Comparison of ENCODE assay signal across 11 mouse cellular contexts in genomic region chr2:164435216-164436090, GRCm38 (mm10). TPM values are rescaled to one million over a fixed set of nuclear protein-coding genes. Genes with fewer than 3 reads are reported as not detected.
DNase-seq lines count a peak whose midpoint lies in the region; ATAC-seq and TF ChIP-seq lines count a peak whose summit lies in the region.
"Had no signal": no experiment of that assay in that cellular context is flagged by ENCODE, and none has a peak within 500 bp of the region (broad histone marks: within the 10 kb centered on the region; RNA-seq: fewer than 3 reads in every experiment).

No protein-coding gene starts in this region.

- H3K4me3 ChIP-seq in heart, embryonic 11.5 days (ENCODE audit: low read depth, low read length), result no peak overlapping the region
- H3K4me3 ChIP-seq in ES-Bruce4 (ENCODE audit: low read depth, low read length), result no peak overlapping the region
- H3K4me3 ChIP-seq in intestine, embryonic 16.5 days (ENCODE audit: low read length), result no peak overlapping the region
- no peak overlapping the region for H3K4me3 ChIP-seq in lung, postnatal 0 days (ENCODE audit: low read depth, low read length)
- no peak overlapping the region for H3K4me3 ChIP-seq in midbrain, embryonic 16.5 days (ENCODE audit: low read depth, low read length)

- no peak for DNase-seq in heart, postnatal 14 days
- DNase-seq in lung, postnatal 0 days (ENCODE audit: low spot score), result peak; percentile 58
- DNase-seq in urinary bladder, postnatal 4 days (ENCODE audit: low spot score in 2 of 2), result no peak
- DNase-seq in embryo, embryonic 11 days, result no peak
- DNase-seq: right cerebral cortex, postnatal 14 days had no signal

- no peaks in the 10 kb centered on the region for H3K9me3 ChIP-seq in heart, embryonic 11.5 days (replicated peaks; ENCODE audit: control insufficient read depth, low read length)
- no peaks in the 10 kb centered on the region for H3K9me3 ChIP-seq in ES-Bruce4 (replicated peaks; ENCODE audit: control insufficient read depth, insufficient read depth, low read length, poor library complexity, severe bottlenecking)
- no peaks in the 10 kb centered on the region for H3K9me3 ChIP-seq in intestine, embryonic 16.5 days (ENCODE audit: control insufficient read depth, low read length)
- no peaks in the 10 kb centered on the region for H3K9me3 ChIP-seq in lung, postnatal 0 days (ENCODE audit: low read length)
- H3K9me3 ChIP-seq in midbrain, embryonic 16.5 days (replicated peaks; ENCODE audit: control insufficient read depth, low read length, poor library complexity, severe bottlenecking), result no peaks in the 10 kb centered on the region

- no peak overlapping the region for H3K27ac ChIP-seq in heart, embryonic 11.5 days (ENCODE audit: low read depth, low read length)
- 0 out of 2 replicates have a peak overlapping the region, but pooled peaks have one; percentile 34 for H3K27ac ChIP-seq in ES-Bruce4 (ENCODE audit: insufficient read depth, low read length)
- peak overlapping the region; percentile 95 for H3K27ac ChIP-seq in intestine, embryonic 16.5 days (ENCODE audit: low read length)
- peak overlapping the region; percentile 16; the same call in 1 of the 2 replicates for H3K27ac ChIP-seq in lung, postnatal 0 days (ENCODE audit: low read length)
- no peak overlapping the region for H3K27ac ChIP-seq in midbrain, embryonic 16.5 days (ENCODE audit: low read length)
- H3K27ac ChIP-seq: macrophage had no signal

- no peak overlapping the region for H3K9ac ChIP-seq in heart, embryonic 11.5 days (ENCODE audit: low read depth, low read length)
- H3K9ac ChIP-seq in ES-Bruce4 (ENCODE audit: low read depth, poor library complexity, severe bottlenecking), result no peak overlapping the region
- H3K9ac ChIP-seq in intestine, embryonic 16.5 days (ENCODE audit: low read depth, low read length), result peak overlapping the region; percentile 63; the same call in 1 of the 2 replicates
- H3K9ac ChIP-seq in lung, postnatal 0 days (replicated peaks; ENCODE audit: low read depth), result no peak overlapping the region
- no peak overlapping the region for H3K9ac ChIP-seq in midbrain, embryonic 16.5 days (ENCODE audit: low read depth, low read length)

- no peaks in the 10 kb centered on the region for H3K36me3 ChIP-seq in heart, embryonic 11.5 days (ENCODE audit: control insufficient read depth, insufficient read depth, low read length)
- no peaks in the 10 kb centered on the region for H3K36me3 ChIP-seq in ES-Bruce4 (ENCODE audit: control insufficient read depth, insufficient read depth, low read length, poor library complexity, severe bottlenecking)
- H3K36me3 ChIP-seq in intestine, embryonic 16.5 days (ENCODE audit: control insufficient read depth, insufficient read depth, low read length), result no peaks in the 10 kb centered on the region
- H3K36me3 ChIP-seq in lung, postnatal 0 days (ENCODE audit: insufficient read depth, low read length), result no peaks in the 10 kb centered on the region
- no peaks in the 10 kb centered on the region for H3K36me3 ChIP-seq in midbrain, embryonic 16.5 days (ENCODE audit: control insufficient read depth, insufficient read depth, low read length)

- intact Hi-C loops in heart, postnatal 14 days (cut with DNase I), result no loop called here

- peak overlapping the region; percentile 14; the same call in 1 of the 2 replicates for H3K4me2 ChIP-seq in heart, embryonic 11.5 days
- peak overlapping the region; percentile 59 for H3K4me2 ChIP-seq in intestine, embryonic 16.5 days (ENCODE audit: low read depth, low read length)
- H3K4me2 ChIP-seq in lung, postnatal 0 days (replicated peaks; ENCODE audit: low read depth, low read length), result peak overlapping the region; percentile 28; the same call in 1 of the 2 replicates
- H3K4me2 ChIP-seq in midbrain, embryonic 16.5 days (ENCODE audit: low read length), result no peak overlapping the region

- TF ChIP-seq CTCF in ES-Bruce4 (IDR thresholded peaks at IDR 0.05; ENCODE audit: low read depth, low read length), result no peak
- TF ChIP-seq CTCF in lung, postnatal 0 days (IDR thresholded peaks at IDR 0.05), result no peak

- H3K4me1 ChIP-seq in heart, embryonic 11.5 days (ENCODE audit: control insufficient read depth, insufficient read depth, low read length), result peaks cover 62% of the 10 kb centered on the region
- H3K4me1 ChIP-seq in ES-Bruce4 (ENCODE audit: control insufficient read depth, insufficient read depth, low read length), result peaks cover 28% of the 10 kb centered on the region
- H3K4me1 ChIP-seq in intestine, embryonic 16.5 days (ENCODE audit: control insufficient read depth, insufficient read depth, low read length), result peaks cover 78% of the 10 kb centered on the region
- H3K4me1 ChIP-seq in lung, postnatal 0 days (ENCODE audit: insufficient read depth, low read depth, low read length), result peaks cover 59% of the 10 kb centered on the region
- no peaks in the 10 kb centered on the region for H3K4me1 ChIP-seq in midbrain, embryonic 16.5 days (ENCODE audit: control insufficient read depth, insufficient read depth, low read length)

- no peaks in the 10 kb centered on the region for H3K27me3 ChIP-seq in heart, embryonic 11.5 days (ENCODE audit: control insufficient read depth, insufficient read depth, low read length)
- no peaks in the 10 kb centered on the region for H3K27me3 ChIP-seq in ES-Bruce4 (ENCODE audit: control insufficient read depth, insufficient read depth, low read length, poor library complexity, severe bottlenecking)
- H3K27me3 ChIP-seq in intestine, embryonic 16.5 days (replicated peaks; ENCODE audit: control insufficient read depth, insufficient read depth, low read length), result no peaks in the 10 kb centered on the region
- no peaks in the 10 kb centered on the region for H3K27me3 ChIP-seq in lung, postnatal 0 days (replicated peaks; ENCODE audit: insufficient read depth, low read length)
- H3K27me3 ChIP-seq in midbrain, embryonic 16.5 days (ENCODE audit: control insufficient read depth, insufficient read depth, low read depth, low read length), result no peaks in the 10 kb centered on the region

- WGBS in heart, embryonic 11.5 days (ENCODE audit: insufficient replicate concordance), result 30% methylated on average over 5 of the region's 5 CpGs
- WGBS in intestine, embryonic 16.5 days, result 25% methylated on average over 5 of the region's 5 CpGs
- WGBS in lung, postnatal 0 days, result 27% methylated on average over 5 of the region's 5 CpGs
- whole genome bisulfite sequencing in midbrain, embryonic 16.5 days, result 60% methylated on average over 5 of the region's 5 CpGs

- no peak for ATAC-seq in heart, embryonic 11.5 days (replicated peaks; ENCODE audit: insufficient number of reproducible peaks, low FRiP score, low TSS enrichment)
- ATAC-seq in intestine, embryonic 16.5 days, result no peak
- ATAC-seq in lung, postnatal 0 days, result peak; percentile 7; the same call in 1 of the 2 replicates
- ATAC-seq in midbrain, embryonic 16.5 days, result no peak

- no peak for TF ChIP-seq POLR2A in ES-Bruce4 (IDR thresholded peaks at IDR 0.05; ENCODE audit: insufficient read depth, low read length)

- no peak for TF ChIP-seq EP300 in ES-Bruce4 (IDR thresholded peaks at IDR 0.05; ENCODE audit: insufficient read depth, low read depth, low read length)
- TF ChIP-seq EP300 in lung, postnatal 0 days (IDR thresholded peaks at IDR 0.05), result no peak

RNA-seq across cellular contexts. Expression of gene Sdc4, which starts 8.2 kb away (rescaled TPM):
- 33.9 and 34.6 TPM in 2 replicates for polyA plus RNA-seq in heart, embryonic 11.5 days (2014; fragmentation: Nextera tagmentation; extraction: Ambion mirVana)
- 10 to 100 TPM; 20.0 to 27.0 TPM for total RNA-seq in heart, postnatal 14 days (2021)
- polyA plus RNA-seq in ES-Bruce4 (2011; ENCODE audit: insufficient read depth, insufficient read length, low read depth, missing spikeins), result 212 and 213 TPM in 2 replicates
- polyA plus RNA-seq in intestine, embryonic 16.5 days (2015; fragmentation: Nextera tagmentation; extraction: Ambion mirVana), result 130 and 138 TPM in 2 replicates
- 217 and 289 TPM in 2 replicates for polyA plus RNA-seq in lung, postnatal 0 days (2015; fragmentation: Nextera tagmentation; extraction: Ambion mirVana)
- 6.3 and 8.7 TPM in 2 replicates for polyA plus RNA-seq in midbrain, embryonic 16.5 days (2015; fragmentation: Nextera tagmentation; extraction: Ambion mirVana)

RNA-seq across cellular contexts. Expression of gene Sys1, which starts 21.3 kb away (rescaled TPM):
- polyA plus RNA-seq in heart, embryonic 11.5 days (2014; fragmentation: Nextera tagmentation; extraction: Ambion mirVana), result 37.0 and 42.3 TPM in 2 replicates
- 10 to 100 TPM; 21.2 to 21.9 TPM for total RNA-seq in heart, postnatal 14 days (2021)
- 13.3 and 19.8 TPM in 2 replicates for polyA plus RNA-seq in ES-Bruce4 (2011; ENCODE audit: insufficient read depth, insufficient read length, low read depth, missing spikeins)
- polyA plus RNA-seq in intestine, embryonic 16.5 days (2015; fragmentation: Nextera tagmentation; extraction: Ambion mirVana), result 54.0 and 56.4 TPM in 2 replicates
- 63.5 and 66.2 TPM in 2 replicates for polyA plus RNA-seq in lung, postnatal 0 days (2015; fragmentation: Nextera tagmentation; extraction: Ambion mirVana)
- 86.7 and 90.0 TPM in 2 replicates for polyA plus RNA-seq in midbrain, embryonic 16.5 days (2015; fragmentation: Nextera tagmentation; extraction: Ambion mirVana)

RNA-seq across cellular contexts. Expression of gene Gm20458, which starts 25.3 kb away (rescaled TPM):
- polyA plus RNA-seq in heart, embryonic 11.5 days (2014; fragmentation: Nextera tagmentation; extraction: Ambion mirVana), result 4.8 and 8.4 TPM in 2 replicates
- total RNA-seq in heart, postnatal 14 days (2021), result 1 to 10 TPM; 3.0 to 5.3 TPM
- polyA plus RNA-seq in ES-Bruce4 (2011; ENCODE audit: insufficient read depth, insufficient read length, low read depth, missing spikeins), result 2.3 TPM in 1 of 2 replicates, not detected in the other
- 9.8 and 11.9 TPM in 2 replicates for polyA plus RNA-seq in intestine, embryonic 16.5 days (2015; fragmentation: Nextera tagmentation; extraction: Ambion mirVana)
- 23.5 and 32.9 TPM in 2 replicates for polyA plus RNA-seq in lung, postnatal 0 days (2015; fragmentation: Nextera tagmentation; extraction: Ambion mirVana)
- polyA plus RNA-seq in midbrain, embryonic 16.5 days (2015; fragmentation: Nextera tagmentation; extraction: Ambion mirVana), result 7.5 and 8.2 TPM in 2 replicates

RNA-seq across cellular contexts. Expression of gene Matn4, which starts 30.5 kb away (rescaled TPM):
- polyA plus RNA-seq in heart, embryonic 11.5 days (2014; fragmentation: Nextera tagmentation; extraction: Ambion mirVana), result 0.34 and 0.77 TPM in 2 replicates
- 1 to 10 TPM; 1.2 to 1.5 TPM for total RNA-seq in heart, postnatal 14 days (2021)
- 0.93 and 1.7 TPM in 2 replicates for polyA plus RNA-seq in ES-Bruce4 (2011; ENCODE audit: insufficient read depth, insufficient read length, low read depth, missing spikeins)
- polyA plus RNA-seq in intestine, embryonic 16.5 days (2015; fragmentation: Nextera tagmentation; extraction: Ambion mirVana), result 8.3 and 9.0 TPM in 2 replicates
- polyA plus RNA-seq in lung, postnatal 0 days (2015; fragmentation: Nextera tagmentation; extraction: Ambion mirVana), result 71.4 and 81.2 TPM in 2 replicates
- 0.93 and 1.1 TPM in 2 replicates for polyA plus RNA-seq in midbrain, embryonic 16.5 days (2015; fragmentation: Nextera tagmentation; extraction: Ambion mirVana)
- polyA plus RNA-seq: macrophage had no signal

RNA-seq across cellular contexts. Expression of gene Rbpjl, which starts 32.5 kb away (rescaled TPM):
- polyA plus RNA-seq in heart, embryonic 11.5 days (2014; fragmentation: Nextera tagmentation; extraction: Ambion mirVana), result 0.06 and 0.19 TPM in 2 replicates
- total RNA-seq in heart, postnatal 14 days (2021), result not detected
- polyA plus RNA-seq in ES-Bruce4 (2011; ENCODE audit: insufficient read depth, insufficient read length, low read depth, missing spikeins), result not detected in 2 replicates
- polyA plus RNA-seq in intestine, embryonic 16.5 days (2015; fragmentation: Nextera tagmentation; extraction: Ambion mirVana), result 25.1 and 25.4 TPM in 2 replicates
- 29.7 and 42.6 TPM in 2 replicates for polyA plus RNA-seq in lung, postnatal 0 days (2015; fragmentation: Nextera tagmentation; extraction: Ambion mirVana)
- 0.04 TPM in 1 of 2 replicates, not detected in the other for polyA plus RNA-seq in midbrain, embryonic 16.5 days (2015; fragmentation: Nextera tagmentation; extraction: Ambion mirVana)
- polyA plus RNA-seq: hindbrain, embryonic 11.5 days; macrophage had no signal

Comparison
In these comparisons a context has a peak if more than half of its experiments do, and no peak if none do; other contexts are left out.
1. H3K27ac ChIP-seq: peak in ES-Bruce4 (single experiment), intestine, embryonic 16.5 days (single experiment) and lung, postnatal 0 days (single experiment); none in heart, embryonic 11.5 days (single experiment) and midbrain, embryonic 16.5 days (single experiment).